Mouse (Mus musculus) midbrain, postnatal 0 days (tissue): ENCODE results near the gene Ttc39b. TPM values are rescaled to one million over a fixed set of nuclear protein-coding genes. Genes with fewer than 3 reads are reported as not detected.

Experiments used
- ATAC-seq: fragments of 200-750 bp; cut with Nextera tagmentation; 2 replicates; pipeline ENCODE4 v1.8.0; 2017; ENCODE audit warnings: moderate number of reproducible peaks, mild to moderate bottlenecking, moderate TSS enrichment, moderate library complexity; ENCODE audit not compliant: low FRiP score
- DNase-seq: peaks from one replicate; pipeline ENCODE4 v3.0.0-alpha.2; 2015; ENCODE audit warnings: low spot score
- H3K27ac ChIP-seq: fragments of 300-500 bp; sonication (generic); 2 replicates; pipeline ENCODE4 v1.5.1; 2014; ENCODE audit warnings: low read depth, mild to moderate bottlenecking, low read length, mixed read lengths
- H3K27me3 ChIP-seq: fragments of 300-500 bp; sonication (generic); 2 replicates; pipeline ENCODE4 v1.6.1; 2014; ENCODE audit warnings: low read length, control low read depth, mixed read lengths; ENCODE audit not compliant: insufficient read depth
- H3K36me3 ChIP-seq: fragments of 300-500 bp; sonication (generic); 2 replicates; pipeline ENCODE4 v1.6.1; 2014; ENCODE audit warnings: low read length, control low read depth, mixed read lengths; ENCODE audit not compliant: insufficient read depth
- H3K4me1 ChIP-seq: fragments of 300-500 bp; sonication (generic); 2 replicates; pipeline ENCODE4 v1.6.1; 2014; ENCODE audit warnings: mild to moderate bottlenecking, control low read depth, antibody characterized with exemption, low read length, mixed read lengths; ENCODE audit not compliant: insufficient read depth
- H3K4me2 ChIP-seq: fragments of 300-500 bp; sonication (generic); 2 replicates; pipeline ENCODE4 v1.6.1; 2014; ENCODE audit warnings: low read depth, mild to moderate bottlenecking, low read length, mixed read lengths; ENCODE audit not compliant: poor library complexity, severe bottlenecking
- H3K4me3 ChIP-seq: fragments of 300-500 bp; sonication (generic); 2 replicates; pipeline ENCODE4 v1.5.1; 2014; ENCODE audit warnings: low read depth, mild to moderate bottlenecking, low read length, moderate library complexity
- H3K9ac ChIP-seq: fragments of 300-500 bp; sonication (generic); replicated peaks from 2 replicates; pipeline ENCODE4 v1.6.1; 2014; ENCODE audit warnings: mild to moderate bottlenecking, low read length, moderate library complexity, mixed read lengths; ENCODE audit not compliant: poor library complexity, severe bottlenecking
- H3K9me3 ChIP-seq: fragments of 300-500 bp; sonication (generic); 2 replicates; pipeline ENCODE4 v1.6.1; 2016; ENCODE audit warnings: low read length, control low read depth
- CTCF ChIP-seq: IDR thresholded peaks from 2 replicates; pipeline ENCODE4 v1.5.1; 2016; ENCODE audit warnings: antibody characterized with exemption, mild to moderate bottlenecking
- WGBS: fragments of 180-500 bp; shearing (Covaris S2); extraction: QIAGEN DNeasy Blood & Tissue Kit; methylation state at CpG from one replicate; pipeline ENCODE4 v1.1.7; 2014; 5-methylcytosine and 5-hydroxymethylcytosine counted together
- polyA plus RNA-seq: library from polyadenylated mRNA; unstranded; fragments of >200 nt; fragmentation: Nextera tagmentation; extraction: Ambion mirVana; gene quantifications from 2 replicates; pipeline ENCODE4 v1.2.1, GENCODE M21; 2015
- total RNA-seq: library from RNA; depleted of rRNA; stranded (reverse); fragments of >200 nt; gene quantifications from 2 replicates; pipeline ENCODE4 v1.2.3, GENCODE M21; 2014

The Ttc39b gene
- total and polyA plus RNA-seq, 2 experiments from 2014 or later = 5.7 to 14.7 TPM

DNA sequence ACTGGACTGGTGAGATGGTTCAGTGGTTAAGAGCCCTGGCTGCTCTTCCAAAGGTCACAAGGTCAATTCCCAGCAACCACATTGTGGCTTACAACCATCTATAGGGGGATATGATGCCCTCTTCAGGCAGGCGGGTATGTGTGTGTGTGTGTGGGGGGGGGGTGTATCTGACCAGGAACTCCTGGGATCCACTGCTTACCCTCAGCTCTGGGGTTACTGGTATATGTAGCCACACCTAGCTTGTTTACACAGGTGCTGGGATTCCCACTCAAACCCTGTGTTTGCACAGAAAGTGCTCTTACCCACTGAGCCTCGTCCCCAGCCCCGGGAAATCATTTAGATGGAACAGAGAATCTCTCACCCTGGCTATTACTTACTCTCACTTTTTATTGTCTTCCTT is 13.7 kb upstream of the Ttc39b start:
- H3K27ac ChIP-seq = no peak overlapping the region
- no peak overlapping the region for H3K9ac ChIP-seq
- ATAC-seq = no peak
- no peaks in the 10 kb centered on the region for H3K4me1 ChIP-seq
- no peaks in the 10 kb centered on the region for H3K36me3 ChIP-seq
- H3K9me3 ChIP-seq = no peaks in the 10 kb centered on the region
- no peak for DNase-seq
- no peak overlapping the region for H3K4me2 ChIP-seq
- TF ChIP-seq CTCF = no peak
- H3K27me3 ChIP-seq = no peaks in the 10 kb centered on the region
- no peak overlapping the region for H3K4me3 ChIP-seq
- 76% methylated on average over 3 of the region's 3 CpGs for WGBS

- no peak for DNase-seq
- Histone ChIP-seq H3K4me2 (no peak overlapping the region), H3K9me3 (no peaks in the 10 kb centered on the region), H3K27ac (no peak overlapping the region), H3K36me3 (no peaks in the 10 kb centered on the region), H3K27me3 (no peaks in the 10 kb centered on the region), H3K4me3 (no peak overlapping the region), H3K4me1 (no peaks in the 10 kb centered on the region), H3K9ac (no peak overlapping the region)
- WGBS = 84% methylated on average over 4 of the region's 4 CpGs
- no peak for ATAC-seq
- TF ChIP-seq CTCF = no peak
Measured at GRCm38 (mm10) chr4:83330369-83330768, 6.3 kb upstream of the Ttc39b start.

DNA sequence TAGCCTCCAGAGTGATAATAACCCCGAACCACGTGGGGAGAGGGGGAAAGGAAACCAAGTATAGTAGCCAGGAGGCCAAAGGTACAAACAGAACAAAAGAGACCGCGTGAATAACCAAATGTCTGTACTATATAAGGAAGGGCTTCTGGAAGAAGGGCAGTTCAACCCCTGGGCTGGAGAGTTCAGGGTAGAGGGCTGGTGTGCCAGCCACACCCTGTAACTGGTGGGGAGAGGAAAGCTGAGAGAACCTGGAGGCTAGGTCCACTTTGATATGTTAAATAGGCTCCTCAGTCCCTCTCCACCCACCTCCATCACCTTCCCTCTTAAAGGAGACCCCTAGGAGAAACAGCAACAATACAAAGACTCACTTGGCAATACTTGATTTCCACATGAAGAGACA is 5.6 kb upstream of the Ttc39b start:
- WGBS = 67% methylated on average over 4 of the region's 4 CpGs
- H3K9ac ChIP-seq = no peak overlapping the region

GRCm38 (mm10) chr4:83328026-83328945 is 4.2 kb upstream of the Ttc39b start:
- 48% methylated on average over 9 of the region's 9 CpGs for WGBS
- H3K4me2 ChIP-seq = no peak overlapping the region
- no peaks in the 10 kb centered on the region for H3K4me1 ChIP-seq
- no peak overlapping the region for H3K27ac ChIP-seq
- DNase-seq (no peak), ATAC-seq (no peak)
- no peak for TF ChIP-seq CTCF
- no peak overlapping the region for H3K4me3 ChIP-seq
- no peaks in the 10 kb centered on the region for H3K36me3 ChIP-seq
- H3K9me3 ChIP-seq = no peaks in the 10 kb centered on the region
- H3K9ac ChIP-seq = no peak overlapping the region
- H3K27me3 ChIP-seq = no peaks in the 10 kb centered on the region

More for the DNA sequence above, 5.6 kb upstream of the Ttc39b start:
- DNase-seq = no peak
- ATAC-seq = no peak
- Histone ChIP-seq H3K9me3 (no peaks in the 10 kb centered on the region), H3K4me2 (no peak overlapping the region), H3K27ac (no peak overlapping the region), H3K4me3 (no peak overlapping the region), H3K36me3 (no peaks in the 10 kb centered on the region), H3K4me1 (no peaks in the 10 kb centered on the region), H3K27me3 (no peaks in the 10 kb centered on the region)
- TF ChIP-seq CTCF = no peak

DNA sequence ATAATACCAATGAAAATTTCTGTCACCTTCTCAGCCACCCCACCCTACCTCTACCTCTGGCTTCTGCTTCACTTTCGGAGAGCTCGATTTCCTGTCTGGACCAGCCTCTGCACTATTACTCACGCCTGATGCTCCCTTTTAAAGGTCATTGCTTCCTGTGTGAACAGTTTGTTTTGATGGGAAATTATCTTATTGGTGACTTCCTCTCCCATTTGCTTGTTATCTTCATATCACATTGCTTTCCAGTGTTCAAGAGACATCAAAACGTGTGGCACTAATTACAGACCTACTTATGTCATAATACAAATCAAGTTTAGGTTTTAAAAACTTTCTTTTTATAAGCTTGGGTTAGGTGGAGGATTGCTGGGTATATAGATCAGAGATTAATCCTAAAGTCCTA is 3.5 kb upstream of the Ttc39b start:
- no peak for TF ChIP-seq CTCF
- no peak for DNase-seq
- no peaks in the 10 kb centered on the region for H3K36me3 ChIP-seq
- H3K27me3 ChIP-seq = no peaks in the 10 kb centered on the region
- no peak overlapping the region for H3K4me2 ChIP-seq
- 72% methylated on average over 4 of the region's 4 CpGs for WGBS
- ATAC-seq = no peak
- H3K9ac ChIP-seq = no peak overlapping the region
- no peaks in the 10 kb centered on the region for H3K9me3 ChIP-seq
- no peak overlapping the region for H3K27ac ChIP-seq
- no peaks in the 10 kb centered on the region for H3K4me1 ChIP-seq
- no peak overlapping the region for H3K4me3 ChIP-seq

DNA sequence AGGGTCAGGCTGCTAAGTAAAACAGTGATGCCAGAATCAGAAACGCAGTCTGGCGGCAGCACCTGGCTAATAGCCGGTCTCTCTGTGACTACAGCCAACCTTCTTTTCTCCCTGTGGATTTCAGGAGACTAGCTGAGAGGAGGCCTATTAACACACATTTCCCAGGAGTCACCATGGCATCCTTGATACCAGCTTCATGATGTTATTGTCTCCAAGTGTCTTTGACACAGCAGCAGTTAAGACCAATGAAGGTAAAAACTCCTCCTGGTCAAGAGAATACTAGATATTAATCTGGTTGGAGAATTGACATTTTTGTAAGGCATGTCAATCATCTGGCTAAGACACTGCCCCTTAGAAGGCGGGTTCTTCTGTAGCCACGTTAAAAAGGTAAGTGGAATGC is 1.3 kb upstream of the Ttc39b start:
- ATAC-seq = no peak
- Histone ChIP-seq H3K4me1 (no peaks in the 10 kb centered on the region), H3K9me3 (no peaks in the 10 kb centered on the region), H3K27ac (no peak overlapping the region), H3K36me3 (no peaks in the 10 kb centered on the region), H3K4me2 (no peak overlapping the region), H3K27me3 (no peaks in the 10 kb centered on the region), H3K9ac (no peak overlapping the region), H3K4me3 (no peak overlapping the region)
- no peak for TF ChIP-seq CTCF
- 57% methylated on average over 5 of the region's 5 CpGs for WGBS
- no peak for DNase-seq
